ENCODE assay signal across 24 mouse cellular contexts in the genomic region with DNA sequence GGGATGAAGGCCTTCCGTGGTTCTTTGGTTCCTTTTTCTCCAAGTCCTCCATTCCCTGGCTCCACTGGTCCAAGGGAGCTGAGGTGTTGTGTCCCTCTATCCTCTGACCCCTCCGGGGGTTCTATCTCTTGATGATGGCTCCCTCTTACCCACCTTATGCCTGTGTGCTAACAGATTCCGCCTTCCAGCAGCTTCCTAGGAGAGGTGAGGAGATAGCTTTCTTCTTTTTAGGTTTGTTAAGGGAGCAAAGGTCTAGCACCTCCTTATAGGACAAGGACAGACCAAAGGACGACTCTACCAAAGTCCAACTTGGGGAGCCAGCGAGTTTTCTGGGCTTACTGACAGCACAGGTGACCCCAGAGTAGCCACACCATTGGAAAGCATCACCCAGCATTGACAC.
DNase-seq lines count a peak whose midpoint lies in the region; ATAC-seq and TF ChIP-seq lines count a peak whose summit lies in the region.
"Had no signal": no experiment of that assay in that cellular context is flagged by ENCODE, and none has a peak within 500 bp of the region (broad histone marks: within the 10 kb centered on the region; RNA-seq: fewer than 3 reads in every experiment).

No protein-coding gene starts in this region.

- H3K9me3 ChIP-seq in liver, postnatal 0 days (ENCODE audit: low read length), result no peaks in the 10 kb centered on the region
- no peaks in the 10 kb centered on the region for H3K9me3 ChIP-seq in limb, embryonic 10.5 days (replicated peaks)
- H3K9me3 ChIP-seq in limb, embryonic 13.5 days, result no peaks in the 10 kb centered on the region
- H3K9me3 ChIP-seq in hindbrain, postnatal 0 days (ENCODE audit: low read length), result no peaks in the 10 kb centered on the region
- H3K9me3 ChIP-seq: embryonic facial prominence, embryonic 10.5 days; embryonic facial prominence, embryonic 12.5 days; forebrain, embryonic 13.5 days; forebrain, embryonic 15.5 days; G1E had no signal

- no peak for TF ChIP-seq CTCF in liver, adult 2 months (IDR thresholded peaks at IDR 0.05; ENCODE audit: low read depth, low read length)
- TF ChIP-seq CTCF in liver, postnatal 0 days (IDR thresholded peaks at IDR 0.05; ENCODE audit: low read depth), result no peak
- TF ChIP-seq CTCF in hindbrain, postnatal 0 days (IDR thresholded peaks at IDR 0.05; ENCODE audit: low read depth), result no peak

- no peaks in the 10 kb centered on the region for H3K27me3 ChIP-seq in liver, adult 2 months (ENCODE audit: control insufficient read depth, insufficient read depth, low read length)
- H3K27me3 ChIP-seq in liver, postnatal 0 days (ENCODE audit: insufficient read depth, low read length), result no peaks in the 10 kb centered on the region
- peaks cover 27% of the 10 kb centered on the region for H3K27me3 ChIP-seq in limb, embryonic 10.5 days (ENCODE audit: low read depth, poor library complexity, severe bottlenecking)
- H3K27me3 ChIP-seq in limb, embryonic 13.5 days, result peaks cover 50% of the 10 kb centered on the region
- H3K27me3 ChIP-seq in hindbrain, postnatal 0 days (ENCODE audit: insufficient read depth, low read length), result no peaks in the 10 kb centered on the region
- H3K27me3 ChIP-seq: CH12.LX; embryonic facial prominence, embryonic 12.5 days; forebrain, embryonic 13.5 days; forebrain, embryonic 15.5 days had no signal

- H3K79me2 ChIP-seq in liver, adult 2 months (ENCODE audit: control insufficient read depth, insufficient read depth, low read length), result no peaks in the 10 kb centered on the region; the same call in 1 of the 2 replicates

- H3K4me3 ChIP-seq in liver, adult 2 months (ENCODE audit: insufficient read depth, low read depth, low read length), result no peak overlapping the region
- H3K4me3 ChIP-seq in liver, postnatal 0 days (ENCODE audit: low read depth, low read length), result no peak overlapping the region
- no peak overlapping the region for H3K4me3 ChIP-seq in limb, embryonic 10.5 days
- no peak overlapping the region for H3K4me3 ChIP-seq in limb, embryonic 13.5 days
- H3K4me3 ChIP-seq in hindbrain, postnatal 0 days (ENCODE audit: low read length), result no peak overlapping the region
- H3K4me3 ChIP-seq: embryonic facial prominence, embryonic 10.5 days; embryonic facial prominence, embryonic 12.5 days; forebrain, embryonic 13.5 days; forebrain, embryonic 15.5 days had no signal

- peaks cover 2% of the 10 kb centered on the region; the same call in 1 of the 2 replicates for H3K36me3 ChIP-seq in liver, adult 2 months (ENCODE audit: control insufficient read depth, insufficient read depth, low read length)
- no peaks in the 10 kb centered on the region; the same call in 1 of the 2 replicates for H3K36me3 ChIP-seq in liver, postnatal 0 days (replicated peaks; ENCODE audit: insufficient read depth, low read length)
- no peaks in the 10 kb centered on the region for H3K36me3 ChIP-seq in limb, embryonic 10.5 days
- no peaks in the 10 kb centered on the region for H3K36me3 ChIP-seq in limb, embryonic 13.5 days
- H3K36me3 ChIP-seq in hindbrain, postnatal 0 days (ENCODE audit: insufficient read depth, low read length), result no peaks in the 10 kb centered on the region
- H3K36me3 ChIP-seq: embryonic facial prominence, embryonic 10.5 days; embryonic facial prominence, embryonic 12.5 days; forebrain, embryonic 15.5 days had no signal

- peak; percentile 66 for DNase-seq in heart, adult 11 months
- no peak for DNase-seq in heart, adult 9 months (ENCODE audit: low spot score in 2 of 2)
- peak; percentile 27 for DNase-seq in liver, adult 2 months (ENCODE audit: extremely low read depth, low read depth, low spot score)
- DNase-seq in liver, postnatal 0 days, result no peak
- peak; percentile 26 for DNase-seq in limb, embryonic 10.5 days (ENCODE audit: low spot score)
- no peak for DNase-seq in hindbrain, postnatal 0 days (ENCODE audit: low spot score)
- DNase-seq: adrenal gland, adult 2 months; adrenal gland, postnatal 10 days; adrenal gland, postnatal 25 days; B cell, adult 2 months; cerebellum, adult 11 months; cerebellum, adult 18-20 months; cerebellum, adult 8-10 months; cerebellum, adult 9-11 months; cerebellum, postnatal 14 days; cerebellum, postnatal 36 days had no signal

- TF ChIP-seq POLR2A in liver, adult 2 months (IDR thresholded peaks at IDR 0.05; ENCODE audit: extremely low read depth, insufficient read depth, low read length), result no peak

- WGBS in liver, adult 2 months, result 79% methylated on average over 5 of the region's 5 CpGs
- 77% methylated on average over 5 of the region's 5 CpGs for WGBS in liver, postnatal 0 days (ENCODE audit: insufficient replicate concordance)
- WGBS in limb, embryonic 10.5 days, result 86% methylated on average over 5 of the region's 5 CpGs
- 80% methylated on average over 5 of the region's 5 CpGs for WGBS in limb, embryonic 13.5 days
- 90% methylated on average over 5 of the region's 5 CpGs for WGBS in hindbrain, postnatal 0 days

- H3K27ac ChIP-seq in liver, adult 2 months (replicated peaks; ENCODE audit: insufficient read depth, low read depth, low read length), result no peak overlapping the region
- no peak overlapping the region for H3K27ac ChIP-seq in liver, postnatal 0 days (ENCODE audit: low read depth)
- peak overlapping the region; percentile 46; the same call in 1 of the 2 replicates for H3K27ac ChIP-seq in limb, embryonic 10.5 days
- H3K27ac ChIP-seq in limb, embryonic 13.5 days, result peak overlapping the region; percentile 39; the same call in 1 of the 2 replicates
- H3K27ac ChIP-seq in hindbrain, postnatal 0 days, result no peak overlapping the region
- H3K27ac ChIP-seq: embryonic facial prominence, embryonic 10.5 days; forebrain, embryonic 13.5 days; forebrain, embryonic 15.5 days had no signal

- H3K9ac ChIP-seq in liver, adult 2 months (ENCODE audit: low read depth, low read length), result no peak overlapping the region
- no peak overlapping the region for H3K9ac ChIP-seq in liver, postnatal 0 days (replicated peaks)
- no peak overlapping the region for H3K9ac ChIP-seq in limb, embryonic 13.5 days
- H3K9ac ChIP-seq in hindbrain, postnatal 0 days (replicated peaks; ENCODE audit: low read length), result no peak overlapping the region
- H3K9ac ChIP-seq: embryonic facial prominence, embryonic 12.5 days; forebrain, embryonic 13.5 days; forebrain, embryonic 15.5 days had no signal

- H3K4me2 ChIP-seq in liver, postnatal 0 days (ENCODE audit: low read depth, low read length), result no peak overlapping the region
- no peak overlapping the region for H3K4me2 ChIP-seq in limb, embryonic 13.5 days (replicated peaks)
- H3K4me2 ChIP-seq in hindbrain, postnatal 0 days (ENCODE audit: low read depth, low read length), result no peak overlapping the region
- H3K4me2 ChIP-seq: embryonic facial prominence, embryonic 12.5 days; forebrain, embryonic 13.5 days; forebrain, embryonic 15.5 days had no signal

- no peak for TF ChIP-seq EP300 in liver, postnatal 0 days (IDR thresholded peaks at IDR 0.05; ENCODE audit: low read depth)

- no peak for ATAC-seq in liver, postnatal 0 days
- ATAC-seq in limb, embryonic 13.5 days (ENCODE audit: low FRiP score, low read depth), result no peak
- ATAC-seq in hindbrain, postnatal 0 days, result no peak
- ATAC-seq: CD4-positive, CD25-positive, alpha-beta regulatory T cell, adult 4 months; forebrain, embryonic 13.5 days; forebrain, embryonic 15.5 days had no signal

- no peaks in the 10 kb centered on the region for H3K4me1 ChIP-seq in liver, adult 2 months (ENCODE audit: control insufficient read depth, insufficient read depth, low read length)
- no peaks in the 10 kb centered on the region for H3K4me1 ChIP-seq in liver, postnatal 0 days (ENCODE audit: insufficient read depth)
- H3K4me1 ChIP-seq in limb, embryonic 10.5 days, result peaks cover 79% of the 10 kb centered on the region
- H3K4me1 ChIP-seq in limb, embryonic 13.5 days, result peaks cover 70% of the 10 kb centered on the region
- no peaks in the 10 kb centered on the region; the same call in 1 of the 2 replicates for H3K4me1 ChIP-seq in hindbrain, postnatal 0 days (ENCODE audit: insufficient read depth, low read length)

Comparison
In these comparisons a context has a peak if more than half of its experiments do, and no peak if none do; other contexts are left out.
1. DNase-seq: peak in heart, adult 11 months (single experiment), liver, adult 2 months (single experiment) and limb, embryonic 10.5 days (single experiment); none in heart, adult 9 months (0 of 2), liver, postnatal 0 days (single experiment) and hindbrain, postnatal 0 days (single experiment).
2. H3K27ac ChIP-seq: peak in limb, embryonic 10.5 days (single experiment) and limb, embryonic 13.5 days (single experiment); none in liver, adult 2 months (single experiment), liver, postnatal 0 days (single experiment) and hindbrain, postnatal 0 days (single experiment).